Mouse (Mus musculus) testis, adult 2 months (tissue): Measurements from ENCODE around the gene Rgs6.

Experiments
- CTCF ChIP-seq: fragments of 200-500 bp; IDR thresholded peaks from 2 replicates; pipeline ENCODE4 v1.5.1; 2012; ENCODE audit warnings: low read depth, mild to moderate bottlenecking, inconsistent platforms, low read length, moderate library complexity; ENCODE audit not compliant: control insufficient read depth, insufficient read depth, insufficient replicate concordance
- POLR2A ChIP-seq: fragments of 200-500 bp; IDR thresholded peaks from 2 replicates; pipeline ENCODE4 v1.6.1; 2012; ENCODE audit warnings: low read depth, mild to moderate bottlenecking, inconsistent platforms, low read length, moderate library complexity; ENCODE audit not compliant: control insufficient read depth

DNA sequence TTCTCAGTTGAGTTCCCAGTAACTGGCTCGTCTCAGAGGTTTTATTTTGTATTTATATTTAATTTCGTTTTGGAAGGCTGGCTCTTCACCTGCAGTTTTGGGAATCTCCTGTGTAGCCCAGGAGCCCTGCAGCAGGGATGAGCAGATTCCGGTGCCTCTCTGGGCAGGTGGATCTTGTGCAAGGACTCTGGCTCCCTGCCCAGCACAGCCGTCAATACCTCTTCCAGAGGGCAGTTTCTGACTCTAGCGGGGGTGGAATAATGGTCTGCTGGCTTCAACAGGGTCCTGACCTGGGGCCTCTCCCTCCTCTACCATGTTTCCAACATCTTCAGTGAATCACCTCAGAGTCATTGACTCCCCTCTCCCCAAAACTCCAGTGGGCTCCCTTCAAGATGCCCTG, 616.3 kb downstream of the Rgs6 start:
- TF ChIP-seq CTCF: no peak
- no peak for TF ChIP-seq POLR2A
